Mouse (Mus musculus) olfactory bulb, adult 2 months (tissue): ENCODE results near the gene Adprhl2.

Experiments used
- CTCF ChIP-seq: fragments of 200-500 bp; IDR thresholded peaks from 2 replicates; pipeline ENCODE4 v1.5.1; 2012; ENCODE audit warnings: low read depth, mild to moderate bottlenecking, low read length, moderate library complexity; ENCODE audit not compliant: insufficient read depth
- POLR2A ChIP-seq: fragments of 200-500 bp; IDR thresholded peaks from 2 replicates; pipeline ENCODE4 v1.6.1; 2012; ENCODE audit warnings: mild to moderate bottlenecking, low read depth, low read length, moderate library complexity; ENCODE audit not compliant: insufficient read depth

- no peak for TF ChIP-seq CTCF
- TF ChIP-seq POLR2A = no peak
These were observed 15.4 kb downstream of the Adprhl2 start for GRCm38 (mm10) chr4:126306058-126306457.
